Mouse (Mus musculus): ENCODE data around the gene Opcml. TPM values are rescaled to one million over a fixed set of nuclear protein-coding genes. Genes with fewer than 3 reads are reported as not detected.

Gene Opcml
- polyA plus RNA-seq, 1 experiment from 2014 or later = 25.1 TPM

DNA sequence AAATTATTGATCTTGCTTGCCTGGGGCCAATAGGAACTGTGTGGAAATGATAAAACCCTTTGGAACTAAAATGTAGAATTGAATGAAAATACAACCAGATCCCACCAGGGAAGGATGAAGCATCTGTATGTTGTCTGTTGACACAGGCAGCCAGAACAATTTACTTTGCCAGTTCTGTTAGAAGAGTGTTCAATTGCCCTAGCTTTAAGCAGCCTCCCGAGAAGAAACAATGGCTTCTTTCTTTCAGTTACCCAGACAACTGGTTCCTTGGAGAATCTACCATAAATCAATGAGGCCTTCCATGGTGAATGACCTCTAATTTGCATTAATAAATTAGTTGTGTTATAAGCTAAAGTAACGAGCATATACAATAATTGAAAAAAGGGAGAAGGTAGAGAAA lies 346.0 kb downstream of the Opcml start:
- Histone ChIP-seq H3K4me1 (replicated peaks) (peaks cover 6% of the 10 kb centered on the region; the same call in 1 of the 2 replicates), H3K27me3 (no peaks in the 10 kb centered on the region), H3K36me3 (no peaks in the 10 kb centered on the region), H3K9ac (no peak overlapping the region), H3K9me3 (no peaks in the 10 kb centered on the region), H3K4me3 (no peak overlapping the region), H3K27ac (no peak overlapping the region), H3K4me2 (no peak overlapping the region)
- 4% methylated on average over 2 of the region's 2 CpGs for WGBS
- ATAC-seq (ENCODE audit: low FRiP score) = no peak

DNA sequence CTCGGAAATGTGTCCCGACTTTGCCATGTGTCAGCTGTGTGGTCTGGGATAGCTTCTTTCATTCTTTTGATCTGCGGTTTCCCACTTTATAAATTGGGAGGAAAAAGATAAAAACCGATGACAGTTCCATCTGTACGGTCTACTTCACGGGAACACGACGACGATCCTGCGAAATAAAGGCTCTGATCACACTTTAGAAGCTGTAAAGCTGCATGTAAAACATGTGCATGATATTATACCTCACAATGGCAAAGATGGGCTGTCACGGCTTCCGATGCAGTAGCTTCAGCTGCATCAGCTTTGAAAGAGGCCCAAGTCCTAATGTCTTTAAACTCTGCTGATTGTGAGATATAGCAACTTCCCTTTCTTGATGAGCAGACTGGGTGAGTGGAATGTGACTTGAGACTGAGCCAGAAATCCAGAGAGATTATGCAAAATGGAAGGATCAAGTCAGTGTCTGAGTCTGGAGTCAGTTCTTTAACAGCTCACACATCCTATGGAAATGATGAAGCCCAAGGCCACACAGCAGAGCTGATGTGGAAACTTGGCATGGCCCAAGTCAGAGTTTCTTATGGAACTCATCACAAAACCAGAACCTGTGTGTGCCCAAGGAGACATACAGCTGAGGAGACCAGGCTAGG lies 349.5 kb downstream of the Opcml start:
- 87% methylated on average over 12 of the region's 12 CpGs for WGBS
- no peak overlapping the region for H3K27ac ChIP-seq

GRCm38 (mm10) chr9:28149507-28149906 lies 358.9 kb downstream of the Opcml start:
- Histone ChIP-seq H3K9me3 (no peaks in the 10 kb centered on the region), H3K27me3 (peaks cover 3% of the 10 kb centered on the region; the same call in 1 of the 2 replicates), H3K4me2 (no peak overlapping the region), H3K4me3 (no peak overlapping the region), H3K27ac (no peak overlapping the region), H3K36me3 (no peaks in the 10 kb centered on the region), H3K9ac (no peak overlapping the region), H3K4me1 (replicated peaks) (0 out of 2 replicates have a peak, but pooled peaks cover 5% of the 10 kb centered on the region)
- 68% methylated on average over 3 of the region's 3 CpGs for WGBS
- ATAC-seq (ENCODE audit: low FRiP score) = no peak

More for the DNA sequence above, 349.5 kb downstream of the Opcml start:
- H3K4me2 ChIP-seq = no peak overlapping the region
- no peaks in the 10 kb centered on the region for H3K27me3 ChIP-seq
- H3K9ac ChIP-seq = no peak overlapping the region
- H3K4me3 ChIP-seq = no peak overlapping the region
- H3K36me3 ChIP-seq = no peaks in the 10 kb centered on the region
- H3K4me1 ChIP-seq (replicated peaks) = peaks cover 6% of the 10 kb centered on the region; the same call in 1 of the 2 replicates
- no peaks in the 10 kb centered on the region for H3K9me3 ChIP-seq
- ATAC-seq (ENCODE audit: low FRiP score) = no peak

DNA sequence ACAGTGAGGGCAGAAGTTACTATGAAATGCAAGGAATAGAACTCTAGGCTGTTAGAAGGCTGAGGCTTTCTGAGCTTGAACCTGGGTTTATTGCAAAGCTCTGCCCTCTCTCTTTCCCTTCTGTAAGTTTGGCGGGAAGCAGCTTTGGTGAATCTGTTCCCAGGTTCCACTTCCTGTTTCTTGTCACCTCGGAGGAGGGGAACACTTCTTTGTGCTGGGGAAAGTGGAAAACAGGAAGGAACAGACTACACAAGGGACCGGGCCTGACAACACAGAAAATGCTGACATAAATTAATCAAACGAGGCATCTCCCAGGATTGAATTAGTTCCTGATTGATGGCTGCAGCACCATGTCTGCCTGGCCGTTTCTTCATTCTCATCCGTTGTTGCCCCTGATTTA lies 363.2 kb downstream of the Opcml start:
- Histone ChIP-seq H3K4me1 (replicated peaks) (0 out of 2 replicates have a peak, but pooled peaks cover 5% of the 10 kb centered on the region), H3K36me3 (no peaks in the 10 kb centered on the region), H3K9ac (no peak overlapping the region), H3K9me3 (no peaks in the 10 kb centered on the region), H3K4me3 (no peak overlapping the region), H3K27ac (no peak overlapping the region), H3K27me3 (peaks cover 3% of the 10 kb centered on the region; the same call in 1 of the 2 replicates), H3K4me2 (no peak overlapping the region)
- 0 out of 2 replicates have a peak, but pooled peaks have one; percentile 21 for ATAC-seq (ENCODE audit: low FRiP score)
- WGBS = 43% methylated on average over 6 of the region's 6 CpGs

- H3K4me2 ChIP-seq = no peak overlapping the region
- 92% methylated on average over 7 of the region's 7 CpGs for WGBS
- no peak overlapping the region for H3K9ac ChIP-seq
These were observed 366.5 kb downstream of the Opcml start for GRCm38 (mm10) chr9:28157092-28157491.

DNA sequence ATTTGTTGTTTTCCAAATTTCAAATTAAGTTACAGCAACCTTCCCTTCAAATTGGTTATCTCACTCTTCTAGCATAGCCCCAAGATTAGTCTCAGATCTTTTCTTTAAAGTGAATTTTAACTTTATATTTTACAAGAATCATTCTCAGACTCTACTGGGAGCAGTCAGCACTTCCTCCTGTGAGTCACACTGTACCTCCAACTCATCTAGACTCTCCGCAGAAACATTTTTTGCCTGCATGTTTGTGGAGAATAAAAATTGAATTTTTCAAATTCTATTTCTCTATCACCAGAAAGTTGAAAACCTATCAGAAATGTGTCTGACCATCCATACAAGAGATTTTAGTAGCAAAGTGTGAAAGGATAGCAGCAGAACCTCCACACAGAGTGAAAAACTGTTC lies 370.4 kb downstream of the Opcml start:
- H3K4me3 ChIP-seq = no peak overlapping the region
- H3K4me1 ChIP-seq (replicated peaks) = peaks cover 11% of the 10 kb centered on the region
- 98% methylated on average over 1 of the region's 1 CpGs for WGBS
- no peak overlapping the region for H3K27ac ChIP-seq
- no peaks in the 10 kb centered on the region for H3K9me3 ChIP-seq
- H3K36me3 ChIP-seq = no peaks in the 10 kb centered on the region
- no peak for ATAC-seq (ENCODE audit: low FRiP score)
- no peaks in the 10 kb centered on the region for H3K27me3 ChIP-seq
- no peak overlapping the region for H3K4me2 ChIP-seq
- H3K9ac ChIP-seq = no peak overlapping the region

More at GRCm38 (mm10) chr9:28157092-28157491, 366.5 kb downstream of the Opcml start:
- Histone ChIP-seq H3K27me3 (peaks cover 3% of the 10 kb centered on the region; the same call in 1 of the 2 replicates), H3K4me3 (no peak overlapping the region), H3K4me1 (replicated peaks) (0 out of 2 replicates have a peak, but pooled peaks cover 5% of the 10 kb centered on the region), H3K27ac (no peak overlapping the region), H3K9me3 (no peaks in the 10 kb centered on the region), H3K36me3 (no peaks in the 10 kb centered on the region)
- no peak for ATAC-seq (ENCODE audit: low FRiP score)

DNA sequence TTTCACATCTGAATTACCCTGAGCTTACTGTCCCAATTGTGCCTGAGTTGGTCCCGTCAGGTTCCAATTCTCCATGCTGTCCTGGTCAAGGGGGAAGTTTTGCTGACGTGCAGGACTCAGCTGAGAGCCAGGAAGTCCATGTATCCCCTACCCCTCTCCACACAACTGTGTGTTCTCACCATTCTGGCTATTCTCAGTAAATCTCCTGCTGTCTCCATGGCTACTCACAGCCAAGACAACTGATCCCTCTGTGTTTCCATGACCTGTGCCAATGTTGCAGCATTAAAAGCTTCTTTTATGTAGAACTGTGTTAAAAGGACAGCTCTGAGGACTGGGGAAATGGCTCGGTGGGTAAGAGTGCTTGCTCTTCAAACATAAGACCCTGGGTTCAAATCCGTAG lies 373.4 kb downstream of the Opcml start:
- no peak for ATAC-seq (ENCODE audit: low FRiP score)
- H3K4me2 ChIP-seq = no peak overlapping the region
- 49% methylated on average over 4 of the region's 4 CpGs for WGBS

GRCm38 (mm10) chr9:28171890-28172289 lies 381.3 kb downstream of the Opcml start:
- H3K9ac ChIP-seq = no peak overlapping the region
- peaks cover 11% of the 10 kb centered on the region; the same call in 1 of the 2 replicates for H3K4me1 ChIP-seq (replicated peaks)
- H3K4me3 ChIP-seq = no peak overlapping the region
- H3K27me3 ChIP-seq = no peaks in the 10 kb centered on the region
- no peak for ATAC-seq (ENCODE audit: low FRiP score)
- 8% methylated on average over 6 of the region's 6 CpGs for WGBS
- no peaks in the 10 kb centered on the region for H3K36me3 ChIP-seq
- no peak overlapping the region for H3K27ac ChIP-seq
- no peaks in the 10 kb centered on the region for H3K9me3 ChIP-seq
- no peak overlapping the region for H3K4me2 ChIP-seq

More for the DNA sequence above, 373.4 kb downstream of the Opcml start:
- no peak overlapping the region for H3K27ac ChIP-seq
- no peaks in the 10 kb centered on the region for H3K27me3 ChIP-seq
- peaks cover 11% of the 10 kb centered on the region for H3K4me1 ChIP-seq (replicated peaks)
- no peak overlapping the region for H3K9ac ChIP-seq
- H3K4me3 ChIP-seq = no peak overlapping the region
- no peaks in the 10 kb centered on the region for H3K36me3 ChIP-seq
- H3K9me3 ChIP-seq = no peaks in the 10 kb centered on the region

DNA sequence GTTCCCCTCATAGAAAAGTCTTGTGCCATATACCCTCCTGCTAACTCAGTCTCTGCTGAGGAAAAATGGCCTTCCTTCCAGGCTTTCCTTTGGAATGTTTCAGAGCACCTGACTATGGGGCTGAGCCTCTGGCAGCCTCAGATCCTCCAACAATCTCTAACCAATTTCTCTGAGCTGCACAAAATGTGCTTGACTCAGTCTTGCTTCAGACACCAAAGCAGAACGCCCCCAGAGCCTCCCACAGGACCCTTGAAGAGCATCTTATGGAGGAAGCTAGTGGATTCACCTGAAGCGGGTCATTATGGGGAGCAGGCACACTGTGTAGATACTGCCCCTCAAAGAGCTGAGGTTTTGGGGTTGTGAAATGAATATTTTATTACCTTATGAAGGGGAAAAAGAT lies 386.5 kb downstream of the Opcml start:
- peaks cover 11% of the 10 kb centered on the region; the same call in 1 of the 2 replicates for H3K4me1 ChIP-seq (replicated peaks)
- H3K4me2 ChIP-seq = no peak overlapping the region
- no peak overlapping the region for H3K27ac ChIP-seq
- no peaks in the 10 kb centered on the region for H3K27me3 ChIP-seq
- H3K4me3 ChIP-seq = no peak overlapping the region
- H3K36me3 ChIP-seq = no peaks in the 10 kb centered on the region
- H3K9ac ChIP-seq = no peak overlapping the region
- WGBS = 91% methylated on average over 2 of the region's 2 CpGs
- H3K9me3 ChIP-seq = no peaks in the 10 kb centered on the region
- no peak for ATAC-seq (ENCODE audit: low FRiP score)

DNA sequence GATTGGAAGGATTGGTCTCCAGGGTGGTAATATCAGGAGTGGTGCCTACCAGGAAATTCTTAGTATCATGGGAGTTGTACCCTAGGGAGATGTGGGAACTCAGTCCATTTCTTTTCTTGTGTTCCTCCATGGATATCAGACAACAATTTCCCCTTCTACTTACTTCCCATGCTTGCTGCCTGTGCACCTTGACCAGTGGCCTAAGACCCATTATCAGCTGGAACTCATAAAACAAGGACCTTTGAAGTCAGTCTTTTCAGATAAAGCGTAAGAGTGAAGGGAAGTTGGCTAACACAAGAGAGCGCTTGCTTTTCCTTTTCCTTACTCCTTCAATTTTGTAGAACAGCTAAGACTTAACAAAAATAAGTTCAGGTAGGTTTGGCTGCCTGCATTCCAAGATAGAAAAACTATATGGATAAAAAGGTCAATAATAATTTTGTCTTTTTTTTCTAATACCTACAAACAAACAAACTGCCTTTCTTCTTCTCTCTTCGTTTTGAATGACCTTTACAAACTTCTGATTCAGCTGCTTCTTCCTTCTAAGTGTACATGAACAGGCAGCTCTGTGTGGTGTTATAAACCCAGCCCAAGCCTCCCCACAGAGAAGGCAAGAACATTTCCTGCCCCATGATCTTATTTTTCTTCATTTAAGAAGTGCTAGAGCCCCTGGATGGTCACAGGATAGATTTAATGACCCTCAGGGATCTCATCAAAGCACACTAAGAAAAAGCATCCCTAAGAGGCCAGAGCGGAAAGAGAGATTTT lies 387.7 kb downstream of the Opcml start:
- ATAC-seq (ENCODE audit: low FRiP score) = no peak
- Histone ChIP-seq H3K4me2 (no peak overlapping the region), H3K9ac (no peak overlapping the region), H3K9me3 (no peaks in the 10 kb centered on the region), H3K27ac (no peak overlapping the region), H3K4me1 (replicated peaks) (peaks cover 3% of the 10 kb centered on the region; the same call in 1 of the 2 replicates), H3K27me3 (no peaks in the 10 kb centered on the region), H3K36me3 (no peaks in the 10 kb centered on the region), H3K4me3 (no peak overlapping the region)
- WGBS = 88% methylated on average over 4 of the region's 4 CpGs

DNA sequence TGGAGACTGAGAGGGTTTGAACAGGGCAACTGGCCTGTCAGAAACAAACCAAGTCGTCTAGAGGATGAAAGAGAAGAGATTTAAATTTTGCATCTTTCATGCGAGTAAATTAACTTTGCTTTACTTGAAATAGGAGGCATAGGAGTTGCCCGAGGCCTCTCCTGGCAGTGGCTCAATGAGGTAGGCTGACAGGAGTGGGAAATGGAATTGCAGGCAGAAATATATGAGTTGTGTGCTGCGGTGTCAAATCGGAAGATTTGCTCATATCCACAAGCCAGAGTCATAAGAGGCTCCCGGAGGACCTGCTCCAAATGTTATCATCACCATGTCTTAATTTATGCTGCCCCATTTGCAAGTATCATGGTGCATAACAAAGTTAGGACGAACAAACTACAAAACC lies 391.3 kb downstream of the Opcml start:
- no peak overlapping the region for H3K9ac ChIP-seq
- no peaks in the 10 kb centered on the region for H3K27me3 ChIP-seq
- 73% methylated on average over 7 of the region's 7 CpGs for WGBS
- no peak overlapping the region for H3K4me2 ChIP-seq
- no peaks in the 10 kb centered on the region for H3K4me1 ChIP-seq (replicated peaks)
- no peaks in the 10 kb centered on the region for H3K9me3 ChIP-seq
- no peak for ATAC-seq (ENCODE audit: low FRiP score)
- no peak overlapping the region for H3K27ac ChIP-seq
- H3K36me3 ChIP-seq = no peaks in the 10 kb centered on the region
- no peak overlapping the region for H3K4me3 ChIP-seq

- no peaks in the 10 kb centered on the region for H3K27me3 ChIP-seq
- H3K36me3 ChIP-seq = no peaks in the 10 kb centered on the region
- H3K9ac ChIP-seq = no peak overlapping the region
- H3K4me1 ChIP-seq (replicated peaks) = no peaks in the 10 kb centered on the region
- no peak overlapping the region for H3K27ac ChIP-seq
- ATAC-seq (ENCODE audit: low FRiP score) = no peak
- H3K9me3 ChIP-seq = no peaks in the 10 kb centered on the region
- H3K4me2 ChIP-seq = no peak overlapping the region
- 86% methylated on average over 2 of the region's 2 CpGs for WGBS
- H3K4me3 ChIP-seq = no peak overlapping the region
These were observed 399.7 kb downstream of the Opcml start for GRCm38 (mm10) chr9:28190226-28190625.

Data from hindbrain, embryonic 13.5 days (tissue).